Mouse (Mus musculus): ENCODE data around the gene Dcps. TPM values are rescaled to one million over a fixed set of nuclear protein-coding genes. Genes with fewer than 3 reads are reported as not detected.
A peak's percentile ranks its signal among the peaks of the same experiment; 100 is the strongest.

Gene Dcps
- polyA plus RNA-seq, 1 experiment from 2014 or later: 68.9 TPM

- 0 out of 2 replicates have a peak, but pooled peaks cover 9% of the 10 kb centered on the region for H3K4me1 ChIP-seq (ENCODE audit: control insufficient read depth, insufficient read depth, low read length)
- H3K27ac ChIP-seq (ENCODE audit: low read length): no peak overlapping the region
- no peak overlapping the region for H3K4me2 ChIP-seq (ENCODE audit: low read depth, low read length)
These were observed 47.3 kb downstream of the Dcps start for GRCm38 (mm10) chr9:35128564-35128963.

GRCm38 (mm10) chr9:35127561-35127960 is 48.3 kb downstream of the Dcps start:
- 0 out of 2 replicates have a peak, but pooled peaks cover 9% of the 10 kb centered on the region for H3K4me1 ChIP-seq (ENCODE audit: control insufficient read depth, insufficient read depth, low read length)
- H3K9ac ChIP-seq (ENCODE audit: low read length): no peak overlapping the region
- H3K4me2 ChIP-seq (ENCODE audit: low read depth, low read length): no peak overlapping the region
- 87% methylated on average over 5 of the region's 5 CpGs for WGBS
- H3K9me3 ChIP-seq (replicated peaks; ENCODE audit: control insufficient read depth, low read length): no peaks in the 10 kb centered on the region
- H3K27ac ChIP-seq (ENCODE audit: low read length): no peak overlapping the region
- H3K36me3 ChIP-seq (ENCODE audit: control insufficient read depth, insufficient read depth, low read length): no peaks in the 10 kb centered on the region
- ATAC-seq (ENCODE audit: insufficient read depth, low FRiP score): no peak
- no peak overlapping the region for H3K4me3 ChIP-seq (replicated peaks; ENCODE audit: low read length)
- H3K27me3 ChIP-seq (ENCODE audit: control insufficient read depth, insufficient read depth, low read length): no peaks in the 10 kb centered on the region

More at GRCm38 (mm10) chr9:35128564-35128963, 47.3 kb downstream of the Dcps start:
- H3K9ac ChIP-seq (ENCODE audit: low read length): no peak overlapping the region
- H3K27me3 ChIP-seq (ENCODE audit: control insufficient read depth, insufficient read depth, low read length): no peaks in the 10 kb centered on the region
- 86% methylated on average over 3 of the region's 3 CpGs for WGBS
- H3K9me3 ChIP-seq (replicated peaks; ENCODE audit: control insufficient read depth, low read length): no peaks in the 10 kb centered on the region
- no peaks in the 10 kb centered on the region for H3K36me3 ChIP-seq (ENCODE audit: control insufficient read depth, insufficient read depth, low read length)
- H3K4me3 ChIP-seq (replicated peaks; ENCODE audit: low read length): no peak overlapping the region
- no peak for ATAC-seq (ENCODE audit: insufficient read depth, low FRiP score)

GRCm38 (mm10) chr9:35127147-35127546 is 48.7 kb downstream of the Dcps start:
- Histone ChIP-seq H3K4me2 (ENCODE audit: low read depth, low read length) (no peak overlapping the region), H3K36me3 (ENCODE audit: control insufficient read depth, insufficient read depth, low read length) (no peaks in the 10 kb centered on the region), H3K9me3 (replicated peaks; ENCODE audit: control insufficient read depth, low read length) (no peaks in the 10 kb centered on the region), H3K4me1 (ENCODE audit: control insufficient read depth, insufficient read depth, low read length) (0 out of 2 replicates have a peak, but pooled peaks cover 9% of the 10 kb centered on the region), H3K9ac (ENCODE audit: low read length) (no peak overlapping the region), H3K27me3 (ENCODE audit: control insufficient read depth, insufficient read depth, low read length) (no peaks in the 10 kb centered on the region), H3K4me3 (replicated peaks; ENCODE audit: low read length) (no peak overlapping the region), H3K27ac (ENCODE audit: low read length) (no peak overlapping the region)
- 61% methylated on average over 6 of the region's 6 CpGs for WGBS
- no peak for ATAC-seq (ENCODE audit: insufficient read depth, low FRiP score)

GRCm38 (mm10) chr9:35124678-35124955 is 51.2 kb downstream of the Dcps start:
- peaks cover 13% of the 10 kb centered on the region; the same call in 1 of the 2 replicates for H3K4me1 ChIP-seq (ENCODE audit: control insufficient read depth, insufficient read depth, low read length)
- H3K36me3 ChIP-seq (ENCODE audit: control insufficient read depth, insufficient read depth, low read length): no peaks in the 10 kb centered on the region
- H3K9me3 ChIP-seq (replicated peaks; ENCODE audit: control insufficient read depth, low read length): no peaks in the 10 kb centered on the region
- H3K27me3 ChIP-seq (ENCODE audit: control insufficient read depth, insufficient read depth, low read length): no peaks in the 10 kb centered on the region
- no peak overlapping the region for H3K27ac ChIP-seq (ENCODE audit: low read length)
- no peak overlapping the region for H3K9ac ChIP-seq (ENCODE audit: low read length)
- no peak for ATAC-seq (ENCODE audit: insufficient read depth, low FRiP score)
- 83% methylated on average over 8 of the region's 8 CpGs for WGBS
- H3K4me2 ChIP-seq (ENCODE audit: low read depth, low read length): no peak overlapping the region
- H3K4me3 ChIP-seq (replicated peaks; ENCODE audit: low read length): no peak overlapping the region

- WGBS: 66% methylated on average over 11 of the region's 11 CpGs
- Histone ChIP-seq H3K27me3 (ENCODE audit: control insufficient read depth, insufficient read depth, low read length) (no peaks in the 10 kb centered on the region), H3K4me3 (replicated peaks; ENCODE audit: low read length) (no peak overlapping the region), H3K4me2 (ENCODE audit: low read depth, low read length) (no peak overlapping the region), H3K36me3 (ENCODE audit: control insufficient read depth, insufficient read depth, low read length) (no peaks in the 10 kb centered on the region), H3K9ac (ENCODE audit: low read length) (no peak overlapping the region), H3K27ac (ENCODE audit: low read length) (peak overlapping the region; percentile 35; the same call in 1 of the 2 replicates), H3K9me3 (replicated peaks; ENCODE audit: control insufficient read depth, low read length) (no peaks in the 10 kb centered on the region), H3K4me1 (ENCODE audit: control insufficient read depth, insufficient read depth, low read length) (peaks cover 13% of the 10 kb centered on the region; the same call in 1 of the 2 replicates)
- ATAC-seq (ENCODE audit: insufficient read depth, low FRiP score): no peak
These were observed 51.8 kb downstream of the Dcps start for GRCm38 (mm10) chr9:35123804-35124677.

- H3K9me3 ChIP-seq (replicated peaks; ENCODE audit: control insufficient read depth, low read length): no peaks in the 10 kb centered on the region
- peaks cover 13% of the 10 kb centered on the region; the same call in 1 of the 2 replicates for H3K4me1 ChIP-seq (ENCODE audit: control insufficient read depth, insufficient read depth, low read length)
- H3K4me3 ChIP-seq (replicated peaks; ENCODE audit: low read length): no peak overlapping the region
- WGBS: 65% methylated on average over 2 of the region's 2 CpGs
- peak; percentile 52; the same call in 1 of the 2 replicates for ATAC-seq (ENCODE audit: insufficient read depth, low FRiP score)
- H3K27ac ChIP-seq (ENCODE audit: low read length): peak overlapping the region; percentile 35
- H3K36me3 ChIP-seq (ENCODE audit: control insufficient read depth, insufficient read depth, low read length): no peaks in the 10 kb centered on the region
- H3K4me2 ChIP-seq (ENCODE audit: low read depth, low read length): no peak overlapping the region
- H3K27me3 ChIP-seq (ENCODE audit: control insufficient read depth, insufficient read depth, low read length): no peaks in the 10 kb centered on the region
- no peak overlapping the region for H3K9ac ChIP-seq (ENCODE audit: low read length)
These were observed 52.4 kb downstream of the Dcps start for GRCm38 (mm10) chr9:35123456-35123803.

GRCm38 (mm10) chr9:35122551-35123266 is 53.2 kb downstream of the Dcps start:
- H3K4me1 ChIP-seq (ENCODE audit: control insufficient read depth, insufficient read depth, low read length): peaks cover 17% of the 10 kb centered on the region; the same call in 1 of the 2 replicates
- no peak overlapping the region for H3K9ac ChIP-seq (ENCODE audit: low read length)
- no peaks in the 10 kb centered on the region for H3K36me3 ChIP-seq (ENCODE audit: control insufficient read depth, insufficient read depth, low read length)
- WGBS: 76% methylated on average over 5 of the region's 5 CpGs
- H3K27me3 ChIP-seq (ENCODE audit: control insufficient read depth, insufficient read depth, low read length): no peaks in the 10 kb centered on the region
- no peak overlapping the region for H3K4me3 ChIP-seq (replicated peaks; ENCODE audit: low read length)
- H3K9me3 ChIP-seq (replicated peaks; ENCODE audit: control insufficient read depth, low read length): no peaks in the 10 kb centered on the region
- ATAC-seq (ENCODE audit: insufficient read depth, low FRiP score): 0 out of 2 replicates have a peak, but pooled peaks have one; percentile 39
- no peak overlapping the region for H3K4me2 ChIP-seq (ENCODE audit: low read depth, low read length)
- H3K27ac ChIP-seq (ENCODE audit: low read length): peak overlapping the region; percentile 35

GRCm38 (mm10) chr9:35119168-35119567 is 56.7 kb downstream of the Dcps start, which contains the start of gene St3gal4:
Gene St3gal4 (minus strand): TSS chr9:35119268.
- no peaks in the 10 kb centered on the region for H3K9me3 ChIP-seq (replicated peaks; ENCODE audit: control insufficient read depth, low read length)
- H3K9ac ChIP-seq (ENCODE audit: low read length): no peak within 1 kb of the TSS
- peaks cover 21% of the 10 kb centered on the region for H3K4me1 ChIP-seq (ENCODE audit: control insufficient read depth, insufficient read depth, low read length)
- 81% methylated on average over 6 of the region's 6 CpGs for WGBS
- H3K27ac ChIP-seq (ENCODE audit: low read length): peak within 1 kb of the TSS; percentile 91
- H3K27me3 ChIP-seq (ENCODE audit: control insufficient read depth, insufficient read depth, low read length): no peaks in the 10 kb centered on the region
- no peak for ATAC-seq (ENCODE audit: insufficient read depth, low FRiP score)
- H3K4me2 ChIP-seq (ENCODE audit: low read depth, low read length): peak within 1 kb of the TSS; percentile 67; the same call in 1 of the 2 replicates
- no peak within 1 kb of the TSS; the same call in 1 of the 2 replicates for H3K4me3 ChIP-seq (replicated peaks; ENCODE audit: low read length)
- H3K36me3 ChIP-seq (ENCODE audit: control insufficient read depth, insufficient read depth, low read length): no peaks in the 10 kb centered on the region

- H3K9ac ChIP-seq (ENCODE audit: low read length): no peak overlapping the region
- H3K4me1 ChIP-seq (ENCODE audit: control insufficient read depth, insufficient read depth, low read length): peaks cover 27% of the 10 kb centered on the region
- no peak for ATAC-seq (ENCODE audit: insufficient read depth, low FRiP score)
- no peaks in the 10 kb centered on the region for H3K9me3 ChIP-seq (replicated peaks; ENCODE audit: control insufficient read depth, low read length)
- no peak overlapping the region for H3K4me3 ChIP-seq (replicated peaks; ENCODE audit: low read length)
- no peaks in the 10 kb centered on the region for H3K36me3 ChIP-seq (ENCODE audit: control insufficient read depth, insufficient read depth, low read length)
- 0 out of 2 replicates have a peak overlapping the region, but pooled peaks have one; percentile 67 for H3K4me2 ChIP-seq (ENCODE audit: low read depth, low read length)
- no peak overlapping the region for H3K27ac ChIP-seq (ENCODE audit: low read length)
- no peaks in the 10 kb centered on the region for H3K27me3 ChIP-seq (ENCODE audit: control insufficient read depth, insufficient read depth, low read length)
- WGBS: 83% methylated on average over 2 of the region's 2 CpGs
These were observed 57.3 kb downstream of the Dcps start for GRCm38 (mm10) chr9:35118563-35118962.

Measured in stomach, embryonic 16.5 days (tissue).